Mouse (Mus musculus) thymus, postnatal 4 days (tissue): ENCODE data around the gene A730071L15Rik.
A peak's percentile ranks its signal among the peaks of the same experiment; 100 is the strongest.

Experiments
- DNase-seq: peaks from one replicate; pipeline ENCODE4 v3.0.0; 2021

The A730071L15Rik gene

DNA sequence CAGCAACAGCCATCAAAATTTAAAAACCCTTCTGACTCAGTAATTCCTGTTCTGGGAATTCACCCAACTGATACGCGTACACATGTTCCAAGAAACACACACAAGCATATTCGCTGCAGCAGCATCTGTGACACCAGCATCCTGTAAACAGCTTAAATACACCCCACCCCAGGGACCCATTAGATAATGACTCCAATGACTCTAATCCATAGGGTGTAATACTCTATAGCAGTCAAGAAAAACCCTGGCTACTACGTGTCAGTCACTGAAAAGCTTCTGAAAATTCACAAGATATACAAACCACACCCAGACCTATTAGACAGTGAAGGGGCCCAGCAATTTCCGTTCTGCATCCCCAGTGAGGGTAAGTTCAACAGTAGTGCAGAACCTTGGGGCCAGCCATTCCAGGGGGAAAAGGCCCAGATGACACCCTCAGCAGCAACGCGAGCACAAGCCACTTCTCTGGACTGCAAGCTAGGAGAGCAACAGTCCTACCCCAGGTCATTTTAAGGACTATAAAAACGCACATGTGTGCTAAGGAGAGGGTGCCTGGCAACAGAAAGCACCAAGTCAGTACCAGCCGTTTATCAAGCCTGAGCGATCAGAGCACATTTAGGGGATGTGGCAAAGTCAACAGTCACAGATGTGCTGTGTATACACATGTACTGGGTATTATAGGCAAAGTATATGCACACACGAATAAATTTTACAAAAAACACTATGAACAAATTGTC is 15.5 kb upstream of the A730071L15Rik start:
- DNase-seq: peak; percentile 52

DNA sequence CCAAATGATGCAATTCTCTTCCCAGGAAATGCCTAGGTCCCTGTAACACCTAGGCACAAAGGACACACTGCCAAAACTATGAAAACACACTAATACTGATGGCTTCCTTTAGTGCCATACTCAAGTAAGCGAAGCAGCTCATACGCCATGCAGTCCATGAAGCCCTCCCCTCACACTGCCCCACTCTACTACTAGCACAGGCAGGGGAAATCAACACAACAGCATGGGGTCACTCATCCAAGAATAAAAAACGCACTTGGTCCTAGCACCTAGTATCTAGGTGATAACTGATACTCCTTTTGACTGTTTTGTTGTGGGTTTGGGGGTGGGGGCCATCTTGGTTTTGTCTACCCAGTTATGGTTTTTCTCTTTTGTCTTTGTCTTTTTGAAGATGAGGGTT is 12.4 kb upstream of the A730071L15Rik start:
- DNase-seq: no peak

DNA sequence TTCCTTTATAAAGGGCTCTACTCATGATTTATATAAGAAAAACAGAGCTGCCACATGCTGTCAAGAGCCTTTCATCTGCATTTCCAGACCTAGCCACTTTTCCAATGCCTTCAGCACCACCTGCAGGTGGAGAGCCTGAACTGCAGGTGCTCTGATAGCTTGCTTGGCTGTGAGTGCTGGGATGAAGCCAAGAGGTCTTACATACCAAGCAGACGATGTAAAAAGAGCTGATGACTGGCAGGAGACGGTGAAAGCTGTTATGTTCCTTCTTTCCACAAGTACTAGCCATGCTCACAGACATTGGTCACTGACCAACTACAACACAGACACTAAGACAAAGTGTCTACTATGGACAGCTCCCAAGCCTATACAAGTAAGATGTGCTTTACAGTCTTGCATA is 12.0 kb upstream of the A730071L15Rik start:
- DNase-seq: peak; percentile 91

DNA sequence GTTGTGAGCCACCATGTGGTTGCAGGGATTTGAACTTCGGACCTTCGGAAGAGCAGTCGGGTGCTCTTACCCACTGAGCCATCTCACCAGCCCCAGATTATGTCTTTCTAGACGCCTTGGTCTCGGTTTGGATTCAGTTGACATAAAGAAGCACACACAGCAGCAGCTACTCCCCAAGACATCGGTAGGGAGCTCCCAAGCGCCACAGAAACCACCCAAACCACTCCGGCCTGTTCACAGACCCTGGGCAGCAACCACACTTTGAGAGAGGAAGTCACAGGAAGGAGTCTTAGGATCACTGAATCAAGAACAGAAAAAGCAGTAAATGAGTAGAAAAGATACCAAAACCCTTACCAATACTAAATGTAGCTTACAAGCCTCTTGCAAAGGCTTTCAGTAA is 3.0 kb upstream of the A730071L15Rik start:
- no peak for DNase-seq

DNA sequence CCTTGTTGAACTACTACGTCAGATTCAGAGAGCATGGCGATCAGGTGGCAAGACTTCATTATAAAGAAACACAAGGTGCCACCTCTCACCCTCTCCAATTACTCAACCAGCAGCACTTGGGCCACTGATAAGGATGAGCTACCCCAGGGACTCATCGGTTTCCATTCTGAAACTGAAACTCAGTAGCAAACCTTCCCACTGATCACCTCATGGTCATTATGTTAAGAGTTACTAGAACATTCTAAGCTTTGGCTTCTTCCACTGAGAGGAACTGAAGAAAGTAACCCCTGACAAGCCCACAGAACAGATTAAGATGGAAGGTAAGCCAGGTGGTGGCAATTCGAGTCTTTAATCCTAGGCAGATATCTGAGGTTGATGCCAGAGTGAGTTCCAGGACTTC is 1.4 kb upstream of the A730071L15Rik start:
- no peak for DNase-seq

DNA sequence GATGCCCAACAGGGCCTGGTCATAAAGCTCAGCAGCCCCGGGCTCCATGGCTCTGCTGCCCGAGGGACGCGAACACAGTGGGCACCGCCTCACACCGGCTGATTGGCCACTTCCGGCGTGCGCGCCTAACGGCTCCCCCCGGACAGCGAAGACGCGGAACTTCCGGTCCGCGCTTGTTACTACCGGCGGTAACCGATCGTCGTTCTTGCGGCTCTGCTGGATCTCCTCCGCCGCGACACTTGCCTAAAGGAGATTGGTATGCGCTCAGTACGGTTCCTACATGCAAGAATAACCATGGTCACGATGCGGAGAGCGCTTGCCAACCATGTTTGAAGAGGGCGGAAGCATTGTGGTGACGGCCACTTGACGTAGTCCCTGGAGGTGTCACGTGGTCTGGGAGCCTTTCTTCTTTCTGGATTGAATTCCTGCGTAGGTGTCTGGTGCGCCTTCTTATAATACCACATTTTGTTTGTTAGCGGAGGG is 299 bp downstream of the A730071L15Rik start, which contains the start of gene Nudcd3:
Nudcd3 (minus strand) TSS at position 329 of the 483 bp plus-strand sequence.
- DNase-seq: peak; percentile 86

DNA sequence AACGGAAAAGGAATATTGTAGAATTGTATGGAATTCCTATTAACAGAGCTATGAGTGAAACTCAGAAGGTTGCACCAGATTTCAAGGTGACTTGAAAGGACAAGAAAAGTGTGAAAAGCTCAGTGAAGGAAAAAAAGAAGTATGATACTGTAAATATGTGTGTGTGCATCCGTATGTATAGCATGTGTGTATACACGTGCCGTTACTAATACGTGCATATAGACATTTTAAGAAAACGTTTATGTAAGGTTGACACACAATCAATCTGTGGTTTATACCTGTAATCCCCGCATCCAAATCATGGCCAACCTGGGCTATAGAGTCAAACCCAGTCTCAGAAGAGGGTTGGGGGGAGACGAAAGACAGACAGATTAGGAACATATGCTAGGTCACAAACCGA is 741 bp downstream of the A730071L15Rik start:
- no peak for DNase-seq

DNA sequence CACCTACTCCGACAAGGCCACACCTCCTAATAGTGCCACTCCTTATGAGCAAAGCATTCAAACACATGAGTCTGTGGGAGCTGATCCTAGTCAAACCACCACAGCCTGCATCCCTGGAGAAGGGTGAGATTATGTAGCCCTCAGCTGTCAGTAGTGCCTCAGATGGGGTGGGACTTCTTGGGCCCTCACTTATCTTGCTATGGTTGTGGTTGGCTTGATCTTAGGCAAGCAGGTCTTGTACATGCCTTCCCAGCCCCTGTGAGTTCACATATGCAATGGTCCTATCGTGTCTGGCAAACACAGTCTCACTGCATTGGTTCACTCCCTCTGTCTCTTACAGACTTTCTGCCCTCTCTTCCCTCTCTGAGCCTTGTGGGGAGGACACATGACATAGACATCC is 7.3 kb downstream of the A730071L15Rik start:
- no peak for DNase-seq

DNA sequence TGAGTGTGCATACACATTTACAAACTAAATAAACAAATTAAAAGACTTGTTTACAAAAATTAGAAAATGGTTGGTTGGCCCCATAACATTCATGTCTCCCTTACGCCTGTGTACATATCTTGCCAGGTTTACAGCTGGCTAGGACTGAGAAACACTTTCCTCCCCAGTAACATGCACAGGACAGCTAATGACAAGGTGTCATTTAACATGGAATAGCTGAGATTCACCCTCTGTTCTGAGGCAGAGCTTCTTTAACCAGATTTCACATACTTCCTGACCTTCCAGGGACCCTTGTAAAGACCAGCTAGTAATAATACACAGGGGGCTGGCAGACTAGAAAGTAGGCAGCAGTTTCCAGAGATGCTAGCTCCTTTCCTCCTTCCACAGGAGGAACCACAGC is 8.3 kb downstream of the A730071L15Rik start:
- DNase-seq: no peak

DNA sequence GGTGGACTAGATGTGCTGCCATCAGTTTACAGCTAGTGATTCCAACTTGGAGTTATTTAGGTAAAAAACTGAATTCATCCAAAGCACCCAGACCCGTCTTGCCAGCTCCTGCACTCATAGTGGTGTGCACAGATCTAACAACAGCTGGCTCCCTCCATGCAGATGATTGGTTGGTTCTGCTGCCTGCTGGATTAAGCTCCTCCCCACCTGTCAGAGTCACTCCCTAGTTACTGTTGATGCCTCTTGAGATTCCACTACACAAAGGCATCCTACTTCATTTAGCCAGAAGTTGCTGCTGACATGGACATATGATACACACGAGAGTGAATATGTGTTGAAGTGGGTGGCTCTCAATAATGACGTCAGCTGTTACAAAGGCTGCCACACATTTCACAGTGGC is 17.0 kb downstream of the A730071L15Rik start:
- DNase-seq: no peak

DNA sequence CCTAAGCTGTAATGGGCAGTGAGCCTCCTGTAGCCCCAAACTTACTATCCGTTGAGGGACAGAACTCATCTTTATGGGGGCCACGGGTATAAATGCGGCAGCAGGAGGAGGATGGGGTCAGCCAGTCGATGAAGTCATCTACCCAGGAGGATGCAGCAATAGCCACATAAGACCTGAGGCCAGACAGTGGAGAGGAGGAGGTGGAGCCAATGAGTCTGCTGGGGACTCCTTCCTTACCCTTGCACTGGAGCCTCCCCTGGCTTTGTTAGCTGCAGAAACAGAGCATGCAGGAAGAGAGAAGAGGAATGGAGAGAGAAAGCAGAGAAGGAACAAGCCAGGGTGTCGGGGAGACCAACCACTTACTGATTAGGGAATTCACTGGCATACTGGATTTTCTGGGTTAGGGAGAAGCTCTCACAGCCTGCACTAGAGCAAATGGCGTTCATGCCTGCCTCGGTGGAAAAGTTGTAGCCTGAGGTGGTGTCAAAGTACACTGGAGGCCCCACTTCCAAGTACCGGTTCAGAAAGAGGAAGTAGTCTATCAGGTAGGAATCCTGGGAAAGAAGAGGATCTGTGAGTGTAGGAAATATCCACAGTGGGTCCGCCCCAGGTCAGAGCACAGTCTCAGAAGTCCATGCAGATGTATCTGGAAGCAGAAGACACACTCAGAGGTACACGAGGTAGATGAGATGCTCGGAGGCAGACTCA is 18.5 kb downstream of the A730071L15Rik start:
- no peak for DNase-seq

DNA sequence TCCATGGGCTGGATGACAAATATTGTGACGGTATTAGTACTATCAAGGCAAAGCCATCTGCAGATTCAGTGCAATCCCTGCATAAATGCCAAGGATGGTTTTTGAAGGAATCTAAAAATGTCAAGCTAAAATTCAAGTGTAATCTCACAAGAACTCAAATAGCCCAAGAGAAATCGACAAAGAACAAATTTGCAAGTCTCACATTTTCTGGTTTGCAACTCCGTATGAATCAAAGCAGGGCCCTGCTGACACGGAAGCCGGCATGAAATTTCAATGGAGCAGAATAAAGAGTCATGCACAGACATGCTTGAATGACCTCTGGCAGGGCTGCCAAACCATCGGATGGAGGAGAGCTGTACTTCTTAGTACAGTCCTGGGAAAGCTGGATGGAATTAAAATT is 20.1 kb downstream of the A730071L15Rik start:
- DNase-seq: no peak

DNA sequence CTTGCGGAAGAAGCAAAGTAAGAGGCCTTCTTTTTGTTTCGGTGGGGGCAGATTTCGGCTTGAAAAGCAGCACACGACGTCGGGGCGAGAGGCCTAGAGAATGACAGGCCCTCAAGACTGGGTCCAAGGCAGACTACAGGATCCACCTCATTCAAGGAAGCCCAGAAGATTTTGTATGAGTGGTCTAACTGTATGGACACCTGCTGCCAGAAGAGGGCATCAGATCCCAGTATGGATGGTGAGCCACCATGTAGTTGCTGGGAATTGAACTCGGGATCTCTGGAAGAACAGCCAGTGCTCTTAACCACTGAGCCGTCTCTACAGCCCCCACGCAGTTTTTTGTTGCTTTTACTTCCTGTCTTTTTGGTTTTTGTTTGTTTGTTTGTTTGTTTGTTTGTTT is 22.4 kb downstream of the A730071L15Rik start:
- no peak for DNase-seq

DNA sequence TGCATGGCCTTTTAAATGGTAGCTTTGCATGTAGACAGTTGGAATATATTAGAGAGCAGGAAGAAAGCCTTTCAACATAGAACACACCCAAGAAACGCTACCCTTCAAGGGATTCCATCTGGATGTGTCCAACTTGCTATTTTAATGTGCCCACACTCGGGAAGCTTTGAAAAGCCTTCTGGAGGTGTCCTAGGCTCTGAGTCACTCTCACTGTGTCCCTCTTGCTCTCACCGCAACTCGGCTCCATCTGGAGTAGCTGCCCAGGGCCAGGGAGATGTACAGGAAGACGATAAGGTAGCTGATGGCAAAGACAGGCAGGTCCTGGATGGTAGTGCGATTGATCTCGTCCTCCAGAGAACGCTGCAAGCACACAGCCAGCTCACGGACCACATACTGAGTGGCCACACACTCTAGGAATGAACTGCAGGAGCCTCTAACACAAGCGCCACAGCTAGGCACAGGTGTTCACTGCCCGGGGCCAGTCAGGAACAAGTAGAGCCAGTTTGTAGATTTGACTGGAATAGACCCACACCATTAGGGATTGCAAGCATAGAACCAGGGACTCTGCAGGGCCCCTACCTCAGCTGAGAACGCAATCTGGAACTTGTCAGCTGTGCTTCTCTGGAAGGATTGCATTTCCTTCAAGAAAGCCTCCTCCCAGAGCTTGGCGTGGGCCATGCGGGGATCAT is 24.9 kb downstream of the A730071L15Rik start:
- DNase-seq: no peak

DNA sequence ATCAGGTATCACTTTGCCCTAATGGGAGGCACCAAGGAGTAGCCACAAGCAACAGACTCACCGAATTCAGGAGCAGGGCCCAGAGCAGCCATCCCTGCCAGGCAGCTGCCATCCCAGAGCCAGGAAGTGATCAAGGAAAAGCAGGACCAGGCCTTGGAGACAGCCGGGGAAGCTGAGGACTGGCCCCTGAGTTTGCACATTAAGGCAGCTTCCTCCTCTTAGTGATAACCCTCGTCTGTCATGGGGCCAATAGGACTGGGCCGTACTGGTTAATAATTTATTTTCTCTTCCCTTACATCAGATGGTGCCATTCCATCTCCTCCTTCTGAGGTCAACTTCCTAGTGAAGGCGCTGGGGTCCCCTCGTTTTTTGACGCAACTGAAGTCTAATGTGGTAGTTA is 30.2 kb downstream of the A730071L15Rik start, which contains the start of gene Npc1l1:
Npc1l1 (minus strand) TSS at position 132 of the 400 bp plus-strand sequence.
- no peak for DNase-seq

DNA sequence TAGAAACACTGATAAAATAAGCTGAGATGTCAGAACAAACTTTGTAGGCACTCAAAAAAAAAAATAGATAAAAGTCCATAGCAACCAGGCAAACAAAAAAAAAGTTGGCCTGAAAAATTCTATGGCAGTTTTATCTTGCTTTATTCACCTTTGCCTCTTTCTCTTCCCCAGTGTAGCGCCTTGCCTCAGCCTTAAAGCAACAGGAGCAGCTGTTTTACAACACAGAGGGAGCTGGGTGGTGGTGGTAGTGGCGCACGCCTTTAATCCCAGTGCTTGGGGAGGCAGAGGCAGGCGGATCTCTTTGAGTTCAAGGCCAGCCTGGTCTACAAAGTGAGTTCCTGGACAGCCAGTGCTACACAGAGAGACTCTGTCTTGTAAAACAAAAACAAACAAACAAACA is 33.2 kb downstream of the A730071L15Rik start:
- DNase-seq: no peak

DNA sequence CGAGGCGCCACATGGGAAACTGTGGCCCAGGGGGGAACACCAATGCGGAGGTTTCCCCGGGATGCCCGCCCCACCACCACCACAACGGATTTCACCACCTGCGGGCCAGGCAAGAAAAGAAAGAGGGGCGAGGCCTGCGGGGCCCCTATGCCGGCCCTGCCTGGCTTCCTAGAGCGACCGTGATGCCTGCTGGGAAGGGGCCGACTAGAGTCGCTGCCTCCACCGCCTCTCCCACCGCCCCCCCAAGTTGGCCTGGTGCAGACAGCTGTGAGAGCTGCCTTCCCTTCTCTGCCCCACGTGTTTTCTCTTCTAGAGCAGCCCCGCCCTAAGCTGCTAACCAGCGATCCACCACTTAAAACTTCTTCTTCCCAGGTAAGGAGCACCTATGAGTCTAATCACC is 44.9 kb downstream of the A730071L15Rik start:
- no peak for DNase-seq
